Mouse (Mus musculus) liver, embryonic 15.5 days (tissue): Measurements from ENCODE around the gene Tigd3. TPM values are rescaled to one million over a fixed set of nuclear protein-coding genes. Genes with fewer than 3 reads are reported as not detected.

Experiments used
- ATAC-seq: fragments of 200-750 bp; cut with Nextera tagmentation; 2 replicates; pipeline ENCODE4 v1.8.0; 2017; ENCODE audit warnings: moderate number of reproducible peaks, mild to moderate bottlenecking, moderate library complexity; ENCODE audit not compliant: insufficient read depth
- H3K27ac ChIP-seq: fragments of 300-500 bp; sonication (generic); replicated peaks from 2 replicates; pipeline ENCODE4 v1.5.1; 2015; ENCODE audit warnings: mild to moderate bottlenecking, inconsistent platforms
- H3K27me3 ChIP-seq: fragments of 300-500 bp; sonication (generic); 2 replicates; pipeline ENCODE4 v1.6.1; 2015; ENCODE audit warnings: mild to moderate bottlenecking, inconsistent platforms
- H3K36me3 ChIP-seq: fragments of 300-500 bp; sonication (generic); replicated peaks from 2 replicates; pipeline ENCODE4 v1.6.1; 2015; ENCODE audit warnings: moderate library complexity, mild to moderate bottlenecking, inconsistent platforms
- H3K4me1 ChIP-seq: fragments of 300-500 bp; sonication (generic); replicated peaks from 2 replicates; pipeline ENCODE4 v1.6.1; 2015; ENCODE audit warnings: inconsistent platforms
- H3K4me2 ChIP-seq: fragments of 300-500 bp; sonication (generic); 2 replicates; pipeline ENCODE4 v1.6.1; 2015; ENCODE audit warnings: moderate library complexity, mild to moderate bottlenecking, inconsistent platforms
- H3K4me3 ChIP-seq: fragments of 300-500 bp; sonication (generic); replicated peaks from 2 replicates; pipeline ENCODE4 v1.5.1; 2015; ENCODE audit warnings: mild to moderate bottlenecking, inconsistent platforms
- H3K9ac ChIP-seq: fragments of 300-500 bp; sonication (generic); 2 replicates; pipeline ENCODE4 v1.6.1; 2015; ENCODE audit warnings: moderate library complexity, mild to moderate bottlenecking, inconsistent platforms
- H3K9me3 ChIP-seq: fragments of 300-500 bp; sonication (generic); replicated peaks from 2 replicates; pipeline ENCODE4 v1.6.1; 2016; ENCODE audit warnings: inconsistent platforms
- WGBS: fragments of 180-500 bp; shearing (Covaris S2); methylation state at CpG from one replicate; pipeline ENCODE4 v1.1.7; 2015; ENCODE audit warnings: mixed read lengths; ENCODE audit not compliant: insufficient replicate concordance; 5-methylcytosine and 5-hydroxymethylcytosine counted together
- polyA plus RNA-seq: library from polyadenylated mRNA; unstranded; fragments of >200 nt; fragmentation: Nextera tagmentation; extraction: Ambion mirVana; gene quantifications from 2 replicates; pipeline ENCODE4 v1.2.1, GENCODE M21; 2015

Gene Tigd3
- polyA plus RNA-seq, 1 experiment from 2014 or later, result 2.8 TPM

GRCm38 (mm10) chr19:5846557-5847305 lies 47.2 kb downstream of the Tigd3 start:
- peak; percentile 34 for ATAC-seq
- Histone ChIP-seq H3K9me3 (no peaks in the 10 kb centered on the region), H3K4me2 (peak overlapping the region; percentile 82), H3K4me1 (peaks cover 98% of the 10 kb centered on the region), H3K36me3 (peaks cover 11% of the 10 kb centered on the region; the same call in 1 of the 2 replicates), H3K4me3 (peak overlapping the region; percentile 64), H3K27me3 (no peaks in the 10 kb centered on the region), H3K27ac (peak overlapping the region; percentile 97), H3K9ac (peak overlapping the region; percentile 65)
- WGBS, result 6% methylated on average over 16 of the region's 16 CpGs

DNA sequence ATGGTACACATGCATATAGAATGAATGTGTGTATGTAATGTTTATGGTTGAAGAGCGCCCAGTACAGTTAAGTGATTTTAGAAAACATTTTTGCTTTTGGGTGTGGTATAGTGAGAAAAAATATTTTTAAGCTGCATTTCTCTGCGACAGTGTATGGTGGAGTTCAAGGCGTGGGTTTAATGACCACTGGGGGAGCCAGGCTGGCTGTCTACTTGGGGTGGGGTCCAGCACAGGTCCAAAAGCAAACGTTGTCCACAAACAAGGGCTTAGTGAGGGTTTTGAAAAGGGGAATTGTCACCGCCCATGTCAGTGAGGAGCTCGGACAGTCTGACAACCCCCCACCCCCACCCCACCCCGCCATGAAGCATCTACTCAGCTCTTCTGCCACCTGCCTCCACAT lies 47.8 kb downstream of the Tigd3 start:
- no peak for ATAC-seq
- H3K9ac ChIP-seq, result peak overlapping the region; percentile 65
- H3K9me3 ChIP-seq, result no peaks in the 10 kb centered on the region
- peaks cover 98% of the 10 kb centered on the region for H3K4me1 ChIP-seq
- H3K36me3 ChIP-seq, result peaks cover 9% of the 10 kb centered on the region; the same call in 1 of the 2 replicates
- H3K4me3 ChIP-seq, result peak overlapping the region; percentile 64
- H3K27me3 ChIP-seq, result no peaks in the 10 kb centered on the region
- 1% methylated on average over 7 of the region's 7 CpGs for WGBS
- peak overlapping the region; percentile 82 for H3K4me2 ChIP-seq
- peak overlapping the region; percentile 97 for H3K27ac ChIP-seq

- 1% methylated on average over 45 of the region's 45 CpGs for WGBS
- Histone ChIP-seq H3K9me3 (no peaks in the 10 kb centered on the region), H3K4me3 (peak overlapping the region; percentile 64), H3K4me2 (peak overlapping the region; percentile 82), H3K9ac (peak overlapping the region; percentile 79), H3K36me3 (0 out of 2 replicates have a peak, but pooled peaks cover 4% of the 10 kb centered on the region), H3K27ac (peak overlapping the region; percentile 97), H3K27me3 (no peaks in the 10 kb centered on the region), H3K4me1 (peaks cover 98% of the 10 kb centered on the region)
- ATAC-seq, result peak; percentile 40
These were observed 48.4 kb downstream of the Tigd3 start for GRCm38 (mm10) chr19:5845319-5846135.

DNA sequence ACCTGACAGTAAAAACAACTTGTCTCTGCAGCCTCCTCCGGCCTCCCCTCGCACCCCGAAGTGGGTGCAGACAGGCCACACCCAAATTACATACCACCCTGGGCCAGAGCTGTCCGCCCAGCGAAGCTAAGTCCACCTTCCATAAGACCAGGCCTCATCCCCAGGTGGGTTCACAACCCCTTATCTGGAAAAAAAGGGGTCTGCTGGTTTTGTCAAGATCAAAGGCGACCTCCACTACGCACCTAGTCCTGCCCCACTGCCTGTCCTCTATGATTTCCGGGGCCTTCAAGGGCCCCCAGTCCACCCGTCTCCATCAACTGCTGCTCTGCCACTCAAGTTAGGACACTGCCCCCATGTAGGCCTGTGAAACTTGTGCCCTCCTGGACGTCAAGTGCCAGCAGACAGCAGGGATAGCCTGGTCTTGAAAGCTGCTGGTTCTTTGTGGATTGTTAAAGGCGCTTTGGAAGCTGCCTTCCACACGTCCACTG lies 49.1 kb downstream of the Tigd3 start:
- Histone ChIP-seq H3K4me1 (peaks cover 98% of the 10 kb centered on the region), H3K27ac (peak overlapping the region; percentile 97), H3K27me3 (no peaks in the 10 kb centered on the region), H3K9ac (peak overlapping the region; percentile 79), H3K9me3 (no peaks in the 10 kb centered on the region), H3K4me3 (peak overlapping the region; percentile 64), H3K4me2 (peak overlapping the region; percentile 82), H3K36me3 (0 out of 2 replicates have a peak, but pooled peaks cover 4% of the 10 kb centered on the region)
- 22% methylated on average over 12 of the region's 12 CpGs for whole genome bisulfite sequencing
- ATAC-seq, result no peak

- peak overlapping the region; percentile 64 for H3K4me3 ChIP-seq
- peaks cover 96% of the 10 kb centered on the region for H3K4me1 ChIP-seq
- no peak for ATAC-seq
- no peaks in the 10 kb centered on the region for H3K27me3 ChIP-seq
- peak overlapping the region; percentile 82 for H3K4me2 ChIP-seq
- H3K9me3 ChIP-seq, result no peaks in the 10 kb centered on the region
- 0 out of 2 replicates have a peak, but pooled peaks cover 4% of the 10 kb centered on the region for H3K36me3 ChIP-seq
- H3K27ac ChIP-seq, result peak overlapping the region; percentile 97
- H3K9ac ChIP-seq, result peak overlapping the region; percentile 79
- WGBS, result 28% methylated on average over 30 of the region's 30 CpGs
These were observed 49.9 kb downstream of the Tigd3 start for GRCm38 (mm10) chr19:5843781-5844691.

DNA sequence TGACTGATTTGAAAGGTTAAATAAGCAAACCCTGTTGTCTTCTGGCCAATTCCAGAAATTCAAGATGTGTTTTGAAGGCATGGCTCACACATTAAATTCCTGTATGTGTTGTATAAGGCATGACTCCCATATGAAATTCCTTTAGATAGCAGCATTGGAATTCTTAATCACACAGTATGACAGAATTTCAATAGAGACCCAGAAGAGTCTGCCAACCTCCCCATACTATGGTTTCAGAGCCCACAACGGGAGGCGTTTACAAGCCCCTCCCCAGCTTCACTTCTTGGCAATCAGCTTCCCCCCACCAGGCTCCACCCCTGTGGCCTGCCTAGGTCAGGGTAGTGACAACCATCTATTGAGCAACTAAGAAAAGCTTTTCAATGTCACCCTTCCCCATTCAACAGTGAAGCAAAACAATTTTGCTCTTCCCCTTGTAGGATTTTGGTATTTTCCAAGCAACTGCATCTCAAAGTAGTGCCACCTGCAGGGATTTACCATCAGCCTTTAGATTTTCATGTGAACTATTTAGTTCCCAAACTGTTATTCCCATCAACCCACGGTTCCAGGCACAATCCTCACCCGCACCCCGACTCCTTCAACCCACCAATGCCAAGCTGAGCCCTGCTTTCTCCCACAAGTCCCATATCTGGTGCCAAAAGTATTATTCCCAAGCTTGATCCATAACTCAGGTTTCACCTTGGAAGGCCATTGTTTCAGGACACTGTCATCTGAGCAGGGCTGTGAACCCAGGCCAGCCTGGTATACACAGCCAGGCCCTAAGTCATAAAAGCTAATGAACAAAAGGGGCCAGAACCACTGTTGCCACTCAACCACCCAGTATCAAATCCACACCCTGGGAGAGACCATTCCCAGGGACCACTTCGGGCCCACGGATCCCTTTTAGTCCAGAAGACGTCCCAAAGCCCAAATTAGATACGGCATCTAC lies 50.9 kb downstream of the Tigd3 start:
- H3K27ac ChIP-seq, result peak overlapping the region; percentile 97
- H3K36me3 ChIP-seq, result 0 out of 2 replicates have a peak, but pooled peaks cover 4% of the 10 kb centered on the region
- H3K9ac ChIP-seq, result peak overlapping the region; percentile 79
- H3K27me3 ChIP-seq, result no peaks in the 10 kb centered on the region
- H3K4me3 ChIP-seq, result peak overlapping the region; percentile 64
- WGBS, result 35% methylated on average over 9 of the region's 9 CpGs
- ATAC-seq, result no peak
- H3K4me1 ChIP-seq, result peaks cover 95% of the 10 kb centered on the region
- no peaks in the 10 kb centered on the region for H3K9me3 ChIP-seq
- peak overlapping the region; percentile 82 for H3K4me2 ChIP-seq

- H3K36me3 ChIP-seq, result 0 out of 2 replicates have a peak, but pooled peaks cover 4% of the 10 kb centered on the region
- no peak for ATAC-seq
- H3K4me3 ChIP-seq, result peak overlapping the region; percentile 64
- peak overlapping the region; percentile 97 for H3K27ac ChIP-seq
- H3K4me1 ChIP-seq, result peaks cover 87% of the 10 kb centered on the region
- H3K27me3 ChIP-seq, result no peaks in the 10 kb centered on the region
- H3K9ac ChIP-seq, result peak overlapping the region; percentile 79
- 62% methylated on average over 5 of the region's 5 CpGs for WGBS
- no peaks in the 10 kb centered on the region for H3K9me3 ChIP-seq
- peak overlapping the region; percentile 82 for H3K4me2 ChIP-seq
These were observed 51.8 kb downstream of the Tigd3 start for GRCm38 (mm10) chr19:5841999-5842784.

GRCm38 (mm10) chr19:5841389-5841946 lies 52.5 kb downstream of the Tigd3 start:
- Histone ChIP-seq H3K27ac (peak overlapping the region; percentile 97), H3K4me1 (peaks cover 84% of the 10 kb centered on the region), H3K9me3 (no peaks in the 10 kb centered on the region), H3K4me3 (peak overlapping the region; percentile 64), H3K27me3 (no peaks in the 10 kb centered on the region; the same call in 1 of the 2 replicates), H3K4me2 (peak overlapping the region; percentile 82), H3K36me3 (0 out of 2 replicates have a peak, but pooled peaks cover 4% of the 10 kb centered on the region), H3K9ac (peak overlapping the region; percentile 35)
- 0 out of 2 replicates have a peak, but pooled peaks have one; percentile 11 for ATAC-seq
- WGBS, result 40% methylated on average over 4 of the region's 4 CpGs
